ENCODE assay signal across 13 mouse cellular contexts in genomic region chr10:84523682-84524081, GRCm38 (mm10). TPM values are rescaled to one million over a fixed set of nuclear protein-coding genes. Genes with fewer than 3 reads are reported as not detected.
DNase-seq lines count a peak whose midpoint lies in the region; ATAC-seq and TF ChIP-seq lines count a peak whose summit lies in the region.
"Had no signal": no experiment of that assay in that cellular context is flagged by ENCODE, and none has a peak within 500 bp of the region (broad histone marks: within the 10 kb centered on the region; RNA-seq: fewer than 3 reads in every experiment).

No protein-coding gene starts in this region.

- DNase-seq in adrenal gland, postnatal 36 days: peak; percentile 20 to 46
- DNase-seq in adrenal gland, adult 18-20 months (ENCODE audit: low spot score in 2 of 2): no peak
- peak; percentile 11 for DNase-seq in thymus, adult 2 months
- DNase-seq in thymus, postnatal 36 days: no peak
- DNase-seq in kidney, adult 9 months: no peak
- DNase-seq: kidney, adult 2 months had no signal

- H3K27ac ChIP-seq in intestine, postnatal 0 days (ENCODE audit: low read depth, low read length): no peak overlapping the region
- no peak overlapping the region for H3K27ac ChIP-seq in intestine, embryonic 16.5 days (ENCODE audit: low read length)
- H3K27ac ChIP-seq in thymus, adult 2 months (ENCODE audit: control insufficient read depth, insufficient read depth, low read length): no peak overlapping the region
- no peak overlapping the region for H3K27ac ChIP-seq in olfactory bulb, adult 2 months (ENCODE audit: insufficient read depth, low read depth, low read length)
- H3K27ac ChIP-seq: forebrain, embryonic 15.5 days; heart, embryonic 10.5 days; midbrain, embryonic 15.5 days had no signal

- no peaks in the 10 kb centered on the region for H3K4me1 ChIP-seq in intestine, postnatal 0 days (replicated peaks; ENCODE audit: control insufficient read depth, insufficient read depth, low read length)
- no peaks in the 10 kb centered on the region for H3K4me1 ChIP-seq in intestine, embryonic 16.5 days (ENCODE audit: control insufficient read depth, insufficient read depth, low read length)
- no peaks in the 10 kb centered on the region for H3K4me1 ChIP-seq in thymus, adult 2 months (replicated peaks; ENCODE audit: control insufficient read depth, insufficient read depth, low read length)
- H3K4me1 ChIP-seq in olfactory bulb, adult 2 months (ENCODE audit: control insufficient read depth, insufficient read depth, low read length): 0 out of 2 replicates have a peak, but pooled peaks cover 3% of the 10 kb centered on the region
- H3K4me1 ChIP-seq: embryonic facial prominence, embryonic 13.5 days; forebrain, embryonic 15.5 days had no signal

- H3K4me3 ChIP-seq in intestine, postnatal 0 days (ENCODE audit: low read depth, low read length): no peak overlapping the region
- no peak overlapping the region for H3K4me3 ChIP-seq in intestine, embryonic 16.5 days (ENCODE audit: low read length)
- H3K4me3 ChIP-seq in thymus, adult 2 months (ENCODE audit: control insufficient read depth, insufficient read depth, low read length): no peak overlapping the region
- H3K4me3 ChIP-seq in olfactory bulb, adult 2 months (ENCODE audit: insufficient read depth, low read depth, low read length): no peak overlapping the region
- H3K4me3 ChIP-seq: embryonic facial prominence, embryonic 13.5 days; forebrain, embryonic 15.5 days; heart, embryonic 10.5 days; midbrain, embryonic 15.5 days had no signal

- peak; percentile 61 for TF ChIP-seq CTCF in intestine, postnatal 0 days (IDR thresholded peaks at IDR 0.05; ENCODE audit: low read depth)
- peak; percentile 48; the same call in 1 of the 2 replicates for TF ChIP-seq CTCF in thymus, adult 2 months (IDR thresholded peaks at IDR 0.05; ENCODE audit: borderline replicate concordance, control insufficient read depth, extremely low read depth, insufficient read depth, low read length, poor library complexity)
- TF ChIP-seq CTCF in olfactory bulb, adult 2 months (IDR thresholded peaks at IDR 0.05; ENCODE audit: insufficient read depth, low read depth, low read length): peak; percentile 41; the same call in 1 of the 2 replicates

- TF ChIP-seq POLR2A in thymus, adult 2 months (IDR thresholded peaks at IDR 0.05; ENCODE audit: control insufficient read depth, extremely low read depth, insufficient read depth, low read length, poor library complexity): no peak
- TF ChIP-seq POLR2A in olfactory bulb, adult 2 months (IDR thresholded peaks at IDR 0.05; ENCODE audit: insufficient read depth, low read depth, low read length): no peak

- no peaks in the 10 kb centered on the region for H3K36me3 ChIP-seq in intestine, postnatal 0 days (ENCODE audit: control insufficient read depth, insufficient read depth)
- 0 out of 2 replicates have a peak, but pooled peaks cover 3% of the 10 kb centered on the region for H3K36me3 ChIP-seq in intestine, embryonic 16.5 days (ENCODE audit: control insufficient read depth, insufficient read depth, low read length)
- H3K36me3 ChIP-seq in thymus, adult 2 months (ENCODE audit: control insufficient read depth, insufficient read depth, low read length): no peaks in the 10 kb centered on the region

- H3K27me3 ChIP-seq in intestine, postnatal 0 days (replicated peaks; ENCODE audit: control insufficient read depth, insufficient read depth, low read length): no peaks in the 10 kb centered on the region
- H3K27me3 ChIP-seq in intestine, embryonic 16.5 days (replicated peaks; ENCODE audit: control insufficient read depth, insufficient read depth, low read length): no peaks in the 10 kb centered on the region
- no peaks in the 10 kb centered on the region for H3K27me3 ChIP-seq in thymus, adult 2 months (ENCODE audit: control insufficient read depth, insufficient read depth, low read length)
- H3K27me3 ChIP-seq: embryonic facial prominence, embryonic 13.5 days; forebrain, embryonic 15.5 days; midbrain, embryonic 15.5 days had no signal

- 53% methylated on average over 10 of the region's 10 CpGs for WGBS in intestine, postnatal 0 days
- WGBS in intestine, embryonic 16.5 days: 52% methylated on average over 10 of the region's 10 CpGs
- 78% methylated on average over 10 of the region's 10 CpGs for WGBS in thymus, adult 2 months
- 57% methylated on average over 10 of the region's 10 CpGs for WGBS in olfactory bulb, adult 2 months

- no peak for ATAC-seq in intestine, postnatal 0 days
- no peak for ATAC-seq in intestine, embryonic 16.5 days
- ATAC-seq: forebrain, embryonic 15.5 days; midbrain, embryonic 15.5 days had no signal

- H3K9ac ChIP-seq in intestine, postnatal 0 days (ENCODE audit: low read depth, low read length): no peak overlapping the region
- no peak overlapping the region for H3K9ac ChIP-seq in intestine, embryonic 16.5 days (ENCODE audit: low read depth, low read length)
- H3K9ac ChIP-seq: embryonic facial prominence, embryonic 13.5 days; forebrain, embryonic 15.5 days; midbrain, embryonic 15.5 days had no signal

- no peaks in the 10 kb centered on the region for H3K9me3 ChIP-seq in intestine, postnatal 0 days (ENCODE audit: control insufficient read depth)
- H3K9me3 ChIP-seq in intestine, embryonic 16.5 days (ENCODE audit: control insufficient read depth, low read length): no peaks in the 10 kb centered on the region
- H3K9me3 ChIP-seq: embryonic facial prominence, embryonic 13.5 days; forebrain, embryonic 15.5 days; heart, embryonic 10.5 days; midbrain, embryonic 15.5 days had no signal

- no peak overlapping the region for H3K4me2 ChIP-seq in intestine, postnatal 0 days (replicated peaks; ENCODE audit: low read depth)
- no peak overlapping the region for H3K4me2 ChIP-seq in intestine, embryonic 16.5 days (ENCODE audit: low read depth, low read length)
- H3K4me2 ChIP-seq: embryonic facial prominence, embryonic 13.5 days; forebrain, embryonic 15.5 days; midbrain, embryonic 15.5 days had no signal

RNA-seq across cellular contexts. Expression of gene Ckap4, which starts 10.2 kb away (rescaled TPM):
- total RNA-seq in adrenal gland, postnatal 36 days (2021): 10 to 100 TPM; 47.1 to 59.6 TPM
- total RNA-seq in adrenal gland, adult 18-20 months (2021): 10 to 100 TPM; 26.0 to 34.3 TPM
- 23.3 and 24.0 TPM in 2 replicates for polyA plus RNA-seq in intestine, postnatal 0 days (2015; fragmentation: Nextera tagmentation; extraction: Ambion mirVana)
- 14.4 and 19.9 TPM in 2 replicates for polyA plus RNA-seq in intestine, embryonic 16.5 days (2015; fragmentation: Nextera tagmentation; extraction: Ambion mirVana)
- 8.0 and 8.2 TPM in 2 replicates for polyA plus RNA-seq in thymus, adult 2 months (2012; rRNA removed)
- polyA plus RNA-seq in olfactory bulb, adult 2 months (2012; ENCODE audit: insufficient read depth, insufficient read length, low replicate concordance, missing spikeins): not detected in 2 replicates

RNA-seq across cellular contexts. Expression of gene Tcp11l2, which starts 52.7 kb away (rescaled TPM):
- total RNA-seq in adrenal gland, postnatal 36 days (2021): 10 to 100 TPM; 48.0 to 55.3 TPM
- 10 to 100 TPM; 28.1 to 40.9 TPM for total RNA-seq in adrenal gland, adult 18-20 months (2021)
- polyA plus RNA-seq in intestine, postnatal 0 days (2015; fragmentation: Nextera tagmentation; extraction: Ambion mirVana): 8.2 and 10.0 TPM in 2 replicates
- polyA plus RNA-seq in intestine, embryonic 16.5 days (2015; fragmentation: Nextera tagmentation; extraction: Ambion mirVana): 13.4 and 13.6 TPM in 2 replicates
- polyA plus RNA-seq in thymus, adult 2 months (2012; rRNA removed): 99.2 and 139 TPM in 2 replicates
- not detected in 2 replicates for polyA plus RNA-seq in olfactory bulb, adult 2 months (2012; ENCODE audit: insufficient read depth, insufficient read length, low replicate concordance, missing spikeins)

Comparison
In these comparisons a context has a peak if more than half of its experiments do, and no peak if none do; other contexts are left out.
1. DNase-seq: peak in adrenal gland, postnatal 36 days (2 of 2) and thymus, adult 2 months (single experiment); none in adrenal gland, adult 18-20 months (0 of 2), thymus, postnatal 36 days (0 of 2) and kidney, adult 9 months (single experiment).
2. Peak in every context shown above with its lines, with median percentiles within 50 percentile points of each other: CTCF ChIP-seq.